Mouse (Mus musculus): Measurements from ENCODE around the gene Asb3. TPM values are rescaled to one million over a fixed set of nuclear protein-coding genes. Genes with fewer than 3 reads are reported as not detected.

Asb3 gene
- 1 to 10 TPM; 8.6 TPM for total RNA-seq (2021)

- peak; percentile 63 for DNase-seq
Observed at GRCm38 (mm10) chr11:30885171-30885871, at the start of gene Asb3, which contains the start of gene Gpr75. Asb3 (plus strand) TSS chr11:30885416. Gpr75 (plus strand) TSS chr11:30885358.

- no peak for DNase-seq
Observed at GRCm38 (mm10) chr11:30838793-30839192, 46.4 kb upstream of the Asb3 start.

- DNase-seq, result no peak
Observed at GRCm38 (mm10) chr11:30844355-30844754, 40.9 kb upstream of the Asb3 start.

- DNase-seq, result no peak
Observed at GRCm38 (mm10) chr11:30872425-30872824, 12.8 kb upstream of the Asb3 start.

- no peak for DNase-seq
Observed at GRCm38 (mm10) chr11:30888153-30888552, 2.9 kb downstream of the Asb3 start.

- no peak for DNase-seq
Observed at GRCm38 (mm10) chr11:30896201-30896600, 11.0 kb downstream of the Asb3 start.

GRCm38 (mm10) chr11:30899312-30899711, 14.1 kb downstream of the Asb3 start:
- DNase-seq, result no peak

GRCm38 (mm10) chr11:30912311-30912710, 27.1 kb downstream of the Asb3 start:
- no peak for DNase-seq

- no peak for DNase-seq
Observed at GRCm38 (mm10) chr11:30920641-30921040, 35.4 kb downstream of the Asb3 start.

GRCm38 (mm10) chr11:30923283-30923682, 38.1 kb downstream of the Asb3 start:
- DNase-seq, result no peak

- no peak for DNase-seq
Observed at GRCm38 (mm10) chr11:30928079-30928478, 42.9 kb downstream of the Asb3 start.

- DNase-seq, result no peak
Observed at GRCm38 (mm10) chr11:30928498-30928897, 43.3 kb downstream of the Asb3 start.

GRCm38 (mm10) chr11:30943522-30943921, 58.3 kb downstream of the Asb3 start:
- no peak for DNase-seq

GRCm38 (mm10) chr11:30952829-30953228, 67.6 kb downstream of the Asb3 start:
- DNase-seq, result no peak

GRCm38 (mm10) chr11:30953469-30954154, 68.4 kb downstream of the Asb3 start:
- DNase-seq, result peak; percentile 38

- peak; percentile 88 for DNase-seq
Observed at GRCm38 (mm10) chr11:30954279-30954725, 69.1 kb downstream of the Asb3 start, which contains the start of gene Erlec1. Erlec1 (minus strand) TSS chr11:30954335.

- DNase-seq, result no peak
Observed at GRCm38 (mm10) chr11:30985237-30985636, 100.0 kb downstream of the Asb3 start.

GRCm38 (mm10) chr11:30985877-30986624, 100.8 kb downstream of the Asb3 start, which contains the start of gene Chac2:
Chac2 (minus strand) TSS chr11:30986350.
- peak; percentile 92 for DNase-seq

GRCm38 (mm10) chr11:30986625-30987017, 101.4 kb downstream of the Asb3 start:
- DNase-seq, result no peak

- DNase-seq, result no peak
Observed at GRCm38 (mm10) chr11:30996670-30997069, 111.5 kb downstream of the Asb3 start.

- no peak for DNase-seq
Observed at GRCm38 (mm10) chr11:30998199-30998598, 113.0 kb downstream of the Asb3 start.

- DNase-seq, result no peak
Observed at GRCm38 (mm10) chr11:30998704-30999103, 113.5 kb downstream of the Asb3 start.

- no peak for DNase-seq
Observed at GRCm38 (mm10) chr11:31000028-31000427, 114.8 kb downstream of the Asb3 start.

Measured in heart, postnatal 4 days (tissue).